Mouse (Mus musculus): ENCODE results near the gene Mep1a. TPM values are rescaled to one million over a fixed set of nuclear protein-coding genes. Genes with fewer than 3 reads are reported as not detected.

The Mep1a gene
- total RNA-seq, 2 experiments from 2014 or later = not detected

DNA sequence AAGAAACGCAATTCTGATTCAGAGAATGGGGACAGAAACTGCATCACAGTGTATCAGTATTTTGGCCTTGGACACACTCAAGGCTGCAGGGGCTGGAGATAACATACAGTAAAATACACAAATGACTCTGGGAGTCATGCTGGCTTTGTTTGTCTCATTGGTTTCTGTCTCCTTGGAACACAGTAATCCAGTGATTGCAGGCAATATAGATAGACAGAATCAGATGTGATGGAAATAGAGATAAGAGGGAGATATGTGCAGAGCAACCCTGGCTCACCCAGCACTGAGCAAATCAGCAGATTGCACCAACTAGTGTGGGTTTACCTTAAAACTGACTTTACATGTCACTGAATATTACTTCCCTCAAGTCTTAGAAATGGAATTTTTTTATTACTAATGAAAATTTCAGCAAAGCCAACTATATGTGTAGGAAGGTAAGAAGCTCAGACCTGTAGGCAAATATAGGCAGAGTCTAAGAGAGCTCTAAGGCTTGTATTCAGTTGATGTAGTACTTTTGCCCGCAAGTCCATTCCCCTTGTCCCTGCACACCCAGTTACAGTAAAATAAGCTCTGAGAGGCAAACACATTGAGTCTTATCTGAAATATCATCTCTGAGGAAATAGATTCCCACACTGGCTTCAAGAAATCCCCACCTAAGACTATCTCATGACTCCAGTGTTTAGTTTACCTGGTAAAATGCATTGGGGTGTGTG, 14.0 kb downstream of the Mep1a start:
- intact Hi-C loops (cut with DNase I; ENCODE audit: low total_unique reads) = no loop called here
- DNase-seq = no peak

DNA sequence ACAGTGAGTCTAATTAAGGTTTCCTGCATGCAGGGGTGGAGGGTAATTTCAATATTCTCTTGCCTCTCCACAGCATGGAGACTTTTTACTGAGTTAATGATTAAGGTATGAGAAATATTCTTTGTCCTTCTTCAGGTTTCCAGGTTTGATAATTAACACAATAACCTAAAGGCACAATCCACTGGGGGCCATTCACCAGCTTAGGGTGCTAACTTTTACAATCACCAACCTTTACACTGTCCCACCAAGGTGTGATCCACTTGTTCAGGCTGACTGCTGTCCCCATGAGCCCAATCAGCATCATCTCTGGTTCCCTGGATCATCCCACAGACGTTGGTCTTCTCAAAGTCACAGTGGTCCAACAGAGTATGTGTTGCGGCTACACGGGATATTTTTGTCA, 16.6 kb downstream of the Mep1a start:
- intact Hi-C loops (cut with DNase I; ENCODE audit: low total_unique reads) = no loop called here
- no peak for DNase-seq

DNA sequence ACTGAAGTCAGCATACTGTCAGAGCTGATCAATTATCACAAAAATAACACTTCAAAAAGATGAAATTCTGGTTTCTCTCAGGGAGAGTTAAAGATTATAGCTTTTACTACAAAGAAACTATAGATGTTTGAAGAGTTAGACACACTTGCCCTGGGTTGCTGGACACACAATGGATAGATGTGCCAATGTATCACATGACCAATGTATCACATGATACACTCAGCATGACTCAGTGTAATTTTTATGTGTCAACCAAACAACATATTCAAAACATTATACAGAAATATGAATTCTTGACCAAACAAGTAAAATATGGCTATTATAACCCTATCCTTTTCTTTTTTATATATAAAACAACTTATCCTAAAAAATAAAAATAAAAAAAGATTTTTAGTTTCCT, 25.0 kb downstream of the Mep1a start:
- intact Hi-C loops (cut with DNase I; ENCODE audit: low total_unique reads) = no loop called here
- no peak for DNase-seq

DNA sequence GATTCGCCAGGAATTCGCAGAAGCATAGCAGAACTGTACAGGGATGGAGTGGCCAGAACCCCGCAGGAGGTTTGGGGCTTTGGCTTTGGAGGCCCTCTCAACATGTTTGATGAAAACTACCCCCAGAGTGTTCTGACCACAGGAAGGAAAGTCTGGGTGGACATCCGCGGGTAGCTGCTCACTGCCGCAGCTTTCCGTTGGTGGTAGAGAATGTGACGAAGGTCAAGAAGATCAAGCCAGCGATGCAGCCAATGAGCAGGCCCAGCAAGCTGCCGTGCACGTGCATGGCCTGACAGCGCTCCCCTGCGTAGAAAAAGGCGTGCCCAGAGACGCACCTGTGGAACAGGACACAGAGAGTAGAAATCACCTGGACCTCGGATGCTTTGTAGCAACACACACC, 27.8 kb downstream of the Mep1a start:
- DNase-seq = no peak
- intact Hi-C loops (cut with DNase I; ENCODE audit: low total_unique reads) = no loop called here

DNA sequence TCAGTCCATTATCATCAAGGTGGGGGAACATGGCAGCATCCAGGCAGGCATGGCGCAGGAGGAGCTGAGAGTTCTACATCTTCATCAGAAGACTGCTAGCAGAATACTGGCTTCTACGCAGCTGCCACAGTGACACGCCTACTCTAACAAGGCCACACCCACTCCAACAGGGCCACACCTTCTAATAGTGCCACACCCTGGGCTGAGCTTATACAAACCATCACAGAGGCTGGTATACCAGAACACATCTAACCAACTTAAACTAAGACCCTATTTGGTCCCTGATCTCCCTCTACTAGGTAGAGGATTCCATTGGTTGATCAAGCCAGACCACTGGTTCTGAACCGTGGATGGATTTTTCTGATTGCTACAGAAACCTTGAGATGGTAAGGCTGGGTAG, 30.1 kb downstream of the Mep1a start:
- intact Hi-C loops (cut with DNase I; ENCODE audit: low total_unique reads) = no loop called here
- no peak for DNase-seq

DNA sequence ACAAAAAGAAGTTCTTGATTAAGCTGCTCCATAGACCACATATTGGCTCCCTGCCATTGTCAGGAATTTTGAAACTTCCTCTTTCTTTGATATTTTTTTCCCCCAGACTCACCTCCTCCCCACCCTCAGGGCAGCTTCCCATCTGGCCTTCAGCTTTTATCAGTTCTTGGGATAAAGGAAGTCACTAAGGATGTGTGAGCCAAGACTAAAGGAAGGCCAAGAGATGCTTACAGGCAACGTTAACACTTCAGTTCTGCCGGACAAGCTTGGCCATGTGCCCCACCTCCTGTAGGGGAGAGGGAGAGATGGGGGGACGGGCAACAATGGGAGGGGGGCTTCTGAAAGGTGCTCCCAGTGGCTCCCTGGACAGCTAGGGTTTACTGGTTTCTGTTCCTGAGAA, 32.6 kb downstream of the Mep1a start:
- intact Hi-C loops (cut with DNase I; ENCODE audit: low total_unique reads) = no loop called here
- DNase-seq = peak; percentile 6

DNA sequence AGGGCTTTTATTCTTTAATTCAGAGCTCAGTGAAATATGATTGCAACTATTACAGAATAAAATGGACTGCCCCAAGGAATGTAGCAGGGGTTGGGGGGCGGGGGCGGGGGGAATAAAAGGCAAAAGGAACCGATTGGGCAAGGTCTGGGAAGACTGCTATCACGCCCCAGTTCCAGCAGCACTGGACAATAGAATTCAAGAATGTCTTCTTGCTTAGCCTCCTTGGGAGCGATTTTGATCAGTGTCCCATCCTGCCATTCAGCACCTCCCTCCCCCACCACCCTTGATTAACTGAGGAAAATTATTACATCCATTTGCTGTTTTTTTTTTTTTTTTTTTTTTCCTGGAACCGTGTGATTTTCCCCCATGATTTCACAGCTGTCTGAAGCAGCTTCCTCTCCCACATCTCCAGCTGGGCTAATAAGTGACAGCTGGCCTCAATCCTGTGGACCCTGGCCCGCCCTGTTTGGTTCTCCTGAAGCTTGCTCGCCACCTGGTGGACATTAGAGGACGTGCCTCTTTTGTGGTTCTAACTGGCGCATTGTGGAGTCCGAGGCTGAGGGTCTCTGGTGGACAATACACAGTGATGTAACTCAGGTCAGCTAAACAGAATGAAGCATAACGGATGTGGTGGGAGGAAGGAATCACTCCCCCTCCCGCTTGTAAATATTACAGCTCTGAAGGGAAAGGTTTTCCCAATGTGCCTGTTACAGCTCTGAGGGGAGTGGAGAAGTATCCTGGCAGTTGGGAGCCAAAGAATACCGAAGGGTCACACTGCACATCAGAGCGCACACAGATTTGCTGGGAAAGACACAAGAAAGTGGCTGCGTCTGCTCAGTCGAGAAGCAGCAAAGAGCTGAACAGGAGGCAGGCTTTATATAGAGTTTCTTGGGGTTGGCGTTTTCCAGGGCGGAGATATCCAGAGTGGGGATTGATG, 42.1 kb downstream of the Mep1a start:
- DNase-seq = peak; percentile 82
- intact Hi-C loops (cut with DNase I; ENCODE audit: low total_unique reads) = loop anchor here (2.0 kb wide), 1 partner anchor 194 kb away; no protein-coding TSS in a partner anchor

DNA sequence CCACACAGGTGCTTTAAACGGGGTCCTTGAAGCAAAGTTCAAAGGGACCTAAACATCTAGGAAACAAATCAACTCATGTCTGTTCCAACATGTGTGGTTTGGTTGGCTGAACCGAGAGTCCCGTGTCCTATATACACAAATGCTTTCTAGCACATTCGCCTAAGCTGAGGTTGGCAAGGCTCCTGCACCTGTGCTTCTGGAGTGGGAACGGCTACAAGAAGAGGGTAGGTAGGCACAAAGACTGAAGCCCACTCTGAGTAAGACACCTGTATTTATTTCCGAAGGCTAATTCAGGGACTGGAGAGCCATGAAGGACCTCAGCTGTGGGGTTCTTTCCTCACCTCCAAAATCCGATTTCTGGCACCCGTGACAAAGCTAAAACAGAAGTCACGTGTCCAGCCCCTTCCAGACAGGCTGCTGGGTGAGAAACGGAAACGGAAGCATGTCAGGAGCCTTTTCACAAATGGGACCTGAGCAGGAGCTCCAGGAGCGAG, 42.8 kb downstream of the Mep1a start:
- DNase-seq = no peak
- intact Hi-C loops (cut with DNase I; ENCODE audit: low total_unique reads) = loop anchor here (2.0 to 5.0 kb wide), 2 partner anchors 132 to 193 kb away; no protein-coding TSS in a partner anchor

DNA sequence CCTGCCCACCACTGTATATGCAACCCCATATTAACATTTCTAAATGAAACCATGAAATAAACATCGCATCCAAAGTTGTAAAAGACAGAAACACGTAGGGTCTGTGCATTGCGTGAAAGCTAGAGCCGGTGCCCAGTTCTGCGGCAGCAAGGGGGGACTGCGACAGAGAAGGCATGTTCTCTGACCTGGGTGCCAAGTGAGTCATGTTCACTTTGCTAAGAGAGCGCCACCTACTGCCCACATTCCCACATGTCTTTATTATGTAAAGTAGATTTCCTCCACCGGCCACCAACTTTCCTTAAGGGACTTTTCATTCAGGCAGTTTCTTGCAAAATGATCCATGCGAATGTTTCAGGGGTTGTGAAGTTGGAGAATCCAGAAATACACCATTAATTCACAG, 44.0 kb downstream of the Mep1a start:
- intact Hi-C loops (cut with DNase I; ENCODE audit: low total_unique reads) = loop anchor here (5.0 kb wide), 1 partner anchor 131 kb away; no protein-coding TSS in a partner anchor
- peak; percentile 83 for DNase-seq

DNA sequence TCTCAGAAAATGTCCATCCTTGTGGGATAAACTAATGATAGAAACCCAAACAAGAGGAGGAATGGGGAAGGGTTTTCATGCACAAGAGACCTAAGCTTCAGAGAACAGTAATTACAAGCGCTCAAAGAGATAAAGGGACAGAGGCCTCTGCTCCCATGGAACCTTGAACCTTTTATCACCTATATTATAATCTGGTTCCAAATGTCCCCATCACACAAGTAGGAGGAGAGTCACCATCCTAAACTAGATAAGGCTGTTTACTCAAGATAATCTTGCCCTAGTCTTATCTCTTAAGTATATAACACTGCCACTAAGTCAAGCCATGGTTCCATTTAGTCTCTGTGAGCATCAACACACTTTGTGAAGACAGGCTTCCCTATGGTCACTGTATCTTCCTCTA, 51.4 kb downstream of the Mep1a start:
- intact Hi-C loops (cut with DNase I; ENCODE audit: low total_unique reads) = no loop called here
- no peak for DNase-seq

DNA sequence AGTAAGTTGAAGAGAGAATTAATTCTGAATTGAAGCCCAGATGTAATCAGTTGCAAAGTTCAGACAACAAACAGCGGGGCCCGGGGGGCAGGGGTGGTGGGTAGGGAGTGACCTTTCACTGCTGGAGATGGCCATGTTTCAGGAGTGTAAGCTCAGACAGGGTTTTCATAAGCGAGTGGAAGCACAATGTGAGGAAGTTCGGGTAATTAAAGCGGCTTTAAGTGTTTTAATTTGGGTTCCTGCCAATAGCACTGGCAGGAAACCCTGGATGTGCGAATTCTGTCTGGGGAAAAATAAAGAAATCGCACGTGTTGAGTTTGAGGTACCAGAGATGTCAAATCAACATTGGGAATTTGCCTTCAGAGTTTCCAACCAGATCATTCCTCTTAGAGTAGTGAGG, 68.1 kb downstream of the Mep1a start:
- intact Hi-C loops (cut with DNase I; ENCODE audit: low total_unique reads) = no loop called here
- no peak for DNase-seq

DNA sequence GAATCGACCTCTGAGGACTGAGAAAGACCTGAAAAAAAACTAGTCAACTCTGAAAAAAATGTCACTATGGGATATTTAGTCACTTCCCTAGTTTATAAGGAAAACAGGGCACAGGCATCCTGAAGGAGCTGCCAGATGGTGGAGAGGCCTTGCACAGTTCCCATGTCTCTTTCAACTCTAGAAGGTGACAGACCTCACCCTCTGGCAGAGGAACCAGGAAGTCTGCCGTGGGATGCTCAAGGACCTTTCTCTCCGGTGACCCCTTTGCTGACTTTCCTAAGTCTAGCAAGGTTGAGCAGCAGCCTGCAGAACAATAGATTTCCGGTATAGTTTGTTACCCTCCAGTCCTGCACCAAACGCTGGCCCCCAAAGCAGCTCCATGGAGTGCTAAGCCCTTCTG, 70.9 kb downstream of the Mep1a start:
- DNase-seq = no peak
- intact Hi-C loops (cut with DNase I; ENCODE audit: low total_unique reads) = no loop called here

Other genes with a start within 250 kb of the Mep1a start
- gene Adgrf1, start 232.5 kb downstream of the Mep1a start, total RNA-seq (2021) = under 1 TPM in 1 of 2 experiments, not detected in 1; 0.04 TPM
- 100 to 1,000 TPM in 1 of 2 experiments, 10 to 100 TPM in 1; 81.4 to 133 TPM for gene Adgrf5, start 142.4 kb downstream of the Mep1a start, total RNA-seq (2021)
- not detected for gene Ankrd66, start 40.8 kb upstream of the Mep1a start, total RNA-seq (2021)
- 10 to 100 TPM in 1 of 2 experiments, 1 to 10 TPM in 1; 8.2 to 10.0 TPM for gene Pla2g7, start 65.3 kb upstream of the Mep1a start, total RNA-seq (2021)
- under 1 TPM in 1 of 2 experiments, not detected in 1; 0.04 TPM for gene Tdrd6, start 127.5 kb upstream of the Mep1a start, total RNA-seq (2021)
- 1 to 10 TPM; 2.5 to 3.7 TPM for gene Slc25a27, start 164.4 kb upstream of the Mep1a start, total RNA-seq (2021)
- 1 to 10 TPM; 3.0 to 3.1 TPM for gene Cyp39a1, start 164.6 kb upstream of the Mep1a start, total RNA-seq (2021)